Mouse (Mus musculus) MEL (cell line): ENCODE measurements at regions not wholly inside any gene's neighbourhood (a gene's known extent, or its start where the extent isn't known, plus 50 kb on each side); places are given as distances from the start of the nearest gene placed in this dataset.

Source experiments
- DNase-seq: peaks from one replicate; pipeline ENCODE4 v3.0.0; 2011; ENCODE audit warnings: low read depth, low spot score
- H3K27ac ChIP-seq: 2 replicates; pipeline ENCODE4 v1.5.1; 2012; ENCODE audit warnings: low read depth, mild to moderate bottlenecking, control low read depth, low read length, moderate library complexity; ENCODE audit not compliant: control insufficient read depth
- H3K27me3 ChIP-seq, 2 experiments: fragments of 150-350 bp in 1 of 2; sonication (generic) in 1 of 2; 2 replicates each; pipeline ENCODE4 v1.6.1; 2012; ENCODE audit warnings: low read length in 2 of 2, mild to moderate bottlenecking in 2 of 2, improper control_type of control experiment in 1 of 2, moderate library complexity in 1 of 2; ENCODE audit not compliant: insufficient read depth in 2 of 2, control insufficient read depth in 1 of 2
- H3K36me3 ChIP-seq, 2 experiments: 2 replicates each; pipeline ENCODE4 v1.6.1; 2012 to 2014; ENCODE audit warnings: low read length in 2 of 2, improper control_type of control experiment in 1 of 2, inconsistent platforms in 1 of 2, mild to moderate bottlenecking in 1 of 2; ENCODE audit not compliant: insufficient read depth in 2 of 2, control insufficient read depth in 1 of 2
- H3K4me1 ChIP-seq, 2 experiments: fragments of 150-350 bp in 1 of 2; sonication (generic) in 1 of 2; 2 replicates each; pipeline ENCODE4 v1.6.1; 2012; ENCODE audit warnings: low read length in 2 of 2, improper control_type of control experiment in 1 of 2, mild to moderate bottlenecking in 1 of 2; ENCODE audit not compliant: insufficient read depth in 2 of 2, control insufficient read depth in 1 of 2
- H3K4me3 ChIP-seq, 2 experiments: fragments of 150-350 bp in 1 of 2; sonication (generic) in 1 of 2; 2 replicates each; pipeline ENCODE4 v1.5.1; 2012; ENCODE audit warnings: low read depth in 2 of 2, low read length in 2 of 2, mild to moderate bottlenecking in 2 of 2, moderate library complexity in 2 of 2, control low read depth in 1 of 2, improper control_type of control experiment in 1 of 2; ENCODE audit not compliant: control insufficient read depth in 1 of 2, insufficient read depth in 1 of 2
- H3K79me2 ChIP-seq: 2 replicates; pipeline ENCODE4 v1.6.1; 2012; ENCODE audit warnings: mild to moderate bottlenecking, low read length, moderate library complexity; ENCODE audit not compliant: control insufficient read depth, poor library complexity, insufficient read depth
- H3K9ac ChIP-seq: 2 replicates; pipeline ENCODE4 v1.6.1; 2012; ENCODE audit warnings: low read depth, mild to moderate bottlenecking, control low read depth, low read length, moderate library complexity; ENCODE audit not compliant: control insufficient read depth, poor library complexity, severe bottlenecking
- H3K9me3 ChIP-seq: fragments of 150-350 bp; sonication (generic); replicated peaks from 2 replicates; pipeline ENCODE4 v1.6.1; 2012; ENCODE audit warnings: mild to moderate bottlenecking, low read length, improper control_type of control experiment, moderate library complexity; ENCODE audit not compliant: insufficient read depth
- BHLHE40 ChIP-seq: IDR thresholded peaks from 2 replicates; pipeline ENCODE4 v1.6.1; 2012; ENCODE audit warnings: low read depth, mild to moderate bottlenecking, inconsistent platforms, low read length, improper control_type of control experiment, borderline replicate concordance
- CHD1 ChIP-seq: IDR thresholded peaks from 2 replicates; pipeline ENCODE4 v1.6.1; 2012; ENCODE audit warnings: low read depth, mild to moderate bottlenecking, inconsistent platforms, low read length, improper control_type of control experiment
- E2F4 ChIP-seq: IDR thresholded peaks from 2 replicates; pipeline ENCODE4 v1.6.1; 2011; ENCODE audit warnings: low read depth, low read length, improper control_type of control experiment, borderline replicate concordance
- ELF1 ChIP-seq: IDR thresholded peaks from 2 replicates; pipeline ENCODE4 v1.6.1; 2014; ENCODE audit warnings: low read depth, mild to moderate bottlenecking, inconsistent platforms, low read length, improper control_type of control experiment, moderate library complexity
- EP300 ChIP-seq, 2 experiments: IDR thresholded peaks; 2 replicates each; pipeline ENCODE4 v1.6.1; 2011; ENCODE audit warnings: improper control_type of control experiment in 2 of 2, low read length in 2 of 2, low read depth in 1 of 2, mild to moderate bottlenecking in 1 of 2
- GATA1 ChIP-seq: IDR thresholded peaks from 2 replicates; pipeline ENCODE4 v1.6.1; 2011; ENCODE audit warnings: low read depth, low read length, improper control_type of control experiment
- HCFC1 ChIP-seq: IDR thresholded peaks from 2 replicates; pipeline ENCODE4 v1.6.1; 2012; ENCODE audit warnings: low read depth, mild to moderate bottlenecking, inconsistent platforms, low read length, improper control_type of control experiment, moderate library complexity
- MAFK ChIP-seq: IDR thresholded peaks from 2 replicates; pipeline ENCODE4 v1.6.1; 2011; ENCODE audit warnings: low read depth, mild to moderate bottlenecking, low read length, improper control_type of control experiment, borderline replicate concordance
- MYB ChIP-seq: IDR thresholded peaks from 2 replicates; pipeline ENCODE4 v1.6.1; 2011; ENCODE audit warnings: mild to moderate bottlenecking, low read depth, low read length, improper control_type of control experiment
- MYC ChIP-seq: IDR thresholded peaks from 2 replicates; pipeline ENCODE4 v1.6.1; 2011; ENCODE audit warnings: low read depth, mild to moderate bottlenecking, low read length, improper control_type of control experiment, moderate library complexity
- NELFE ChIP-seq: IDR thresholded peaks from 2 replicates; pipeline ENCODE4 v1.6.1; 2011; ENCODE audit warnings: low read depth, low read length, improper control_type of control experiment
- POLR2A ChIP-seq, 2 experiments: IDR thresholded peaks; 2 replicates each; pipeline ENCODE4 v1.6.1; 2011 to 2012; ENCODE audit warnings: low read length in 2 of 2, mild to moderate bottlenecking in 2 of 2, control low read depth in 1 of 2, improper control_type of control experiment in 1 of 2, low read depth in 1 of 2, moderate library complexity in 1 of 2; ENCODE audit not compliant: control insufficient read depth in 1 of 2, insufficient read depth in 1 of 2, poor library complexity in 1 of 2
- POLR2AphosphoS5 ChIP-seq: IDR thresholded peaks from 2 replicates; pipeline ENCODE4 v1.6.1; 2012; ENCODE audit warnings: low read depth, borderline replicate concordance, mild to moderate bottlenecking, inconsistent platforms, low read length, moderate library complexity, mixed read lengths
- RAD21 ChIP-seq: IDR thresholded peaks from 2 replicates; pipeline ENCODE4 v1.6.1; 2011; ENCODE audit warnings: mild to moderate bottlenecking, low read depth, low read length, improper control_type of control experiment
- SIN3A ChIP-seq: IDR thresholded peaks from 2 replicates; pipeline ENCODE4 v1.6.1; 2012; ENCODE audit warnings: low read length, improper control_type of control experiment, inconsistent platforms
- SMC3 ChIP-seq: IDR thresholded peaks from 2 replicates; pipeline ENCODE4 v1.6.1; 2011; ENCODE audit warnings: low read depth, low read length, improper control_type of control experiment
- TBP ChIP-seq: IDR thresholded peaks from 2 replicates; pipeline ENCODE4 v1.8.0; 2011; ENCODE audit warnings: low read depth, low read length, improper control_type of control experiment
- TCF12 ChIP-seq: IDR thresholded peaks from 2 replicates; pipeline ENCODE4 v1.6.1; 2014; ENCODE audit warnings: low read depth, mild to moderate bottlenecking, inconsistent platforms, low read length, improper control_type of control experiment, moderate library complexity
- UBTF ChIP-seq: IDR thresholded peaks from 2 replicates; pipeline ENCODE4 v1.6.1; 2012; ENCODE audit warnings: low read depth, mild to moderate bottlenecking, inconsistent platforms, low read length, improper control_type of control experiment, moderate library complexity, borderline replicate concordance; ENCODE audit not compliant: insufficient read depth
- USF1 ChIP-seq: IDR thresholded peaks from 2 replicates; pipeline ENCODE4 v1.6.1; 2014; ENCODE audit warnings: low read depth, mild to moderate bottlenecking, inconsistent platforms, low read length, improper control_type of control experiment, moderate library complexity
- ZC3H11A ChIP-seq: IDR thresholded peaks from 2 replicates; pipeline ENCODE4 v1.6.1; 2012; ENCODE audit warnings: low read depth, mild to moderate bottlenecking, inconsistent platforms, low read length, improper control_type of control experiment
- ZMIZ1 ChIP-seq: IDR thresholded peaks from 2 replicates; pipeline ENCODE4 v1.6.1; 2012; ENCODE audit warnings: low read depth, mild to moderate bottlenecking, inconsistent platforms, low read length, improper control_type of control experiment, moderate library complexity
- ZNF384 ChIP-seq: IDR thresholded peaks from 2 replicates; pipeline ENCODE4 v1.6.1; 2012; ENCODE audit warnings: low read depth, mild to moderate bottlenecking, inconsistent platforms, low read length, improper control_type of control experiment

GRCm38 (mm10) chr14:76724826-76725225, 168.1 kb upstream of the Serp2 start:
- Histone ChIP-seq H3K27me3 (no peaks in the 10 kb centered on the region; a peak in 1 of 4 replicates), H3K36me3 (no peaks in the 10 kb centered on the region), H3K79me2 (no peaks in the 10 kb centered on the region), H3K9me3 (no peaks in the 10 kb centered on the region), H3K4me1 (no peaks in the 10 kb centered on the region), H3K9ac (no peak overlapping the region), H3K27ac (no peak overlapping the region)
- no peak for DNase-seq
- no peak for TF ChIP-seq GATA1
- no peak for TF ChIP-seq HCFC1
- no peak for TF ChIP-seq EP300 (IDR thresholded peaks at IDR 0.05; ENCODE audit: low read depth in 1 of 2, low read length in 2 of 2)
- no peak for TF ChIP-seq SMC3
- no peak for TF ChIP-seq ZC3H11A
- no peak for TF ChIP-seq ZMIZ1
- no peak for TF ChIP-seq MYB
- no peak for TF ChIP-seq SIN3A
- TF ChIP-seq TBP = no peak
- TF ChIP-seq ELF1 = no peak
- TF ChIP-seq BHLHE40 = no peak
- TF ChIP-seq POLR2AphosphoS5 = no peak
- no peak for TF ChIP-seq MAFK
- TF ChIP-seq E2F4 = no peak
- TF ChIP-seq CHD1 = no peak
- no peak for TF ChIP-seq ZNF384
- TF ChIP-seq POLR2A (IDR thresholded peaks at IDR 0.05; ENCODE audit: control insufficient read depth in 1 of 2, insufficient read depth in 1 of 2, low read depth in 1 of 2, low read length in 2 of 2, poor library complexity in 1 of 2) = no peak
- no peak for TF ChIP-seq USF1
- TF ChIP-seq UBTF = no peak
- no peak for TF ChIP-seq NELFE
- TF ChIP-seq, all 39 proteins: peak for 0
- no peak overlapping the region for H3K4me3 ChIP-seq

GRCm38 (mm10) chr14:76724395-76724794, 167.7 kb upstream of the Serp2 start:
- Histone ChIP-seq H3K36me3 (no peaks in the 10 kb centered on the region), H3K27ac (no peak overlapping the region), H3K9me3 (no peaks in the 10 kb centered on the region), H3K4me1 (no peaks in the 10 kb centered on the region), H3K27me3 (no peaks in the 10 kb centered on the region; a peak in 1 of 4 replicates), H3K9ac (no peak overlapping the region), H3K79me2 (no peaks in the 10 kb centered on the region), H3K4me3 (no peak overlapping the region)
- TF ChIP-seq HCFC1 (no peak), TCF12 (no peak), RAD21 (no peak), MYC (no peak), GATA1 (no peak)
- no peak for DNase-seq
